Mouse (Mus musculus): Measurements from ENCODE around the gene Rap2b.

Rap2b gene

GRCm38 (mm10) chr3:61391564-61391963 lies 30.1 kb downstream of the Rap2b start:
- no peak for DNase-seq

GRCm38 (mm10) chr3:61392881-61393280 lies 31.4 kb downstream of the Rap2b start:
- no peak for DNase-seq

- DNase-seq = no peak
Observed at GRCm38 (mm10) chr3:61393520-61393919, 32.1 kb downstream of the Rap2b start.

GRCm38 (mm10) chr3:61395382-61395781 lies 33.9 kb downstream of the Rap2b start:
- DNase-seq = no peak

GRCm38 (mm10) chr3:61396728-61397127 lies 35.3 kb downstream of the Rap2b start:
- DNase-seq = no peak

GRCm38 (mm10) chr3:61400823-61401387 lies 39.5 kb downstream of the Rap2b start:
- DNase-seq = no peak

- DNase-seq = no peak
Observed at GRCm38 (mm10) chr3:61406921-61407320, 45.5 kb downstream of the Rap2b start.

- no peak for DNase-seq
Observed at GRCm38 (mm10) chr3:61409683-61410082, 48.2 kb downstream of the Rap2b start.

- DNase-seq = no peak
Observed at GRCm38 (mm10) chr3:61415883-61416282, 54.4 kb downstream of the Rap2b start.
